Mouse (Mus musculus) monocyte, adult 5-6 weeks (primary cell): ENCODE measurements around the gene Pik3ip1. TPM values are rescaled to one million over a fixed set of nuclear protein-coding genes. Genes with fewer than 3 reads are reported as not detected.
A peak's percentile ranks its signal among the peaks of the same experiment; 100 is the strongest.

Source experiments
- ATAC-seq: fragments of 153-309, 156-312 bp; replicated peaks from 2 replicates; pipeline ENCODE4 v1.8.0; 2017; ENCODE audit warnings: mild to moderate bottlenecking; ENCODE audit not compliant: low TSS enrichment, insufficient number of reproducible peaks, severe bottlenecking, poor library complexity, low FRiP score
- total RNA-seq: library from RNA; stranded (forward); fragments of 200-1000, 200-491, 200-594 nt; gene quantifications from 3 replicates; pipeline ENCODE4 v1.2.3, GENCODE M21; 2017

Pik3ip1 gene
- total RNA-seq, 1 experiment from 2014 or later, result 17.3 TPM

DNA sequence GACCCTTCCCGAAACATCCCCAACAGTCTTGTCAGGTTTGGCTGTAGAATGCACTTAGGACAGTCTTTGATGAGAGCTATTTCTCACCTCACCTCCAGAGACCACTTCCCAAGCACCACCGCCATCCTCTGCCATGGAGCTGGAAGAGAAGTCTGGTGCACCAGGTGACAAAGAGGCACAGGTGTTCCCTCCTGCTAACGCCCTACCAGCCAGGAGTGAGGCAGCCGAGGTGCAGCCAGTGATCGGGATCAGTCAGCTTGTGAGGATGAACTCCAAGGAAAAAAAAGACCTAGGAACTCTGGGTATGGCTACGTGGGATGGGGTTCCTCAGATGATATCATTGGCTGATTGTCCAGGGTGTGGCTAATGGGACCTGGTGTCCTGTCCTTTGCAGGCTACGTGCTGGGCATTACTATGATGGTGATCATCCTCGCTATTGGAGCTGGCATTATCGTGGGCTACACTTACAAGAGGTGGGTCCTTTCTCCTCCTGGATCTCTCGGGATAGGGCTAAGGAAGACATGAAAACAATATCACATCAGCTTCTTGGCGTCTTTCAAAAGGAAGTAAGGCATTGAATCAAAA is 3.0 kb downstream of the Pik3ip1 start:
- no peak for ATAC-seq

DNA sequence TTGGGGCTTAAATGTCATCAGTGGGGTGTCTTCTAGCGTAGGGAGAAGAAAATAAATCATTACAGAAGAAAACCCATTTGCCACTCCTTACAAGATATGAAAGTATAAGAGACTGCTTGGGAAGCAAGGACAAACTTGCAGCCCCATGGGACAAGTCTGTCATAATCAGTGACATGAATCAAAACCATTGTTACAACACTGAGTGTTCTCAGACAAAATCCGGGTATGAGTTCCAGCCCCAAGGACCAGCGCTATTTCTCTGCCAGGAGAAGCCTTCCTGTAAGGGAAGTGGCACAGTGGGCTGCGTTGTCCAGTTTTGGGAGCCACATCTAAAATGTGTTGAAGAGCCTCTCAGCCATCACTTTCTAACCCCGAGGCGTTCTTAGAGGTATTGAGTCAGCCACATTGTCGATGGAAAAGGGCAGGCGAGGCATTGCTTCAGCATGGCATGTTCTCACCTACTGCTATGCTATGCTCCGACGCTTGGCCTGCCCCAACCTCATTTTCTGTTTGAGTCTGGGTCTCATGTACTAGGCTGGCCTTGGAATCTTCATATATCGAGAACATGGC is 4.0 kb downstream of the Pik3ip1 start:
- ATAC-seq, result no peak

DNA sequence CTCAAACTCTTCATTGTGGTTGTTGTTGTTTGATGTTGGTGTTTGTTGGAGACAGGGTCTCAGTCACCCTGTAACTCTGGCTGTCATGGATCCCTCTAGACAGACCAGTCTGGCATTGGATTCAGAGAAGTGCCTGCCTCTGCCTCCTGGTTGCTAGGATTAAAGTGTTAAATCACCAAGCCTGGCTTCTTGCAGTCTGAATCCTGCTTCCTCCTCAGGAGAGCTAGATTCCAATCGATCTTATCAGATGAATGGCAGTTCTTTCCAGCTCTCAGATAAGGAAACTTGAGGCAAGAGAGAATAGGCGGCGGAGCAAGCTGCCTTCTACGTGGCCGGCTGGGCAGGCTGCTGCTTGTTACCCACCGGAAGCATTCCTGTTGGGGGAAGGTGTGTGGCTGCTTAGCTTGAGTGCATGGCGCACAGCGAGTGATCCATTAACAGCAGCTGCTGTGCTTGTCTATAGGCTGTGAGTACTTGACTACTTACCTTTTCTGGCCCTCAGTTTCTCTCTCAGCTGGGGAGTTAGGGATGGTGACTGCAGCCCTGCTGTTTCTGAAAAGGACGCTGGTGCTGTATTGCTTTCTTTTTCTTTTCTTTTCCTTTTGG is 4.6 kb downstream of the Pik3ip1 start:
- no peak for ATAC-seq

DNA sequence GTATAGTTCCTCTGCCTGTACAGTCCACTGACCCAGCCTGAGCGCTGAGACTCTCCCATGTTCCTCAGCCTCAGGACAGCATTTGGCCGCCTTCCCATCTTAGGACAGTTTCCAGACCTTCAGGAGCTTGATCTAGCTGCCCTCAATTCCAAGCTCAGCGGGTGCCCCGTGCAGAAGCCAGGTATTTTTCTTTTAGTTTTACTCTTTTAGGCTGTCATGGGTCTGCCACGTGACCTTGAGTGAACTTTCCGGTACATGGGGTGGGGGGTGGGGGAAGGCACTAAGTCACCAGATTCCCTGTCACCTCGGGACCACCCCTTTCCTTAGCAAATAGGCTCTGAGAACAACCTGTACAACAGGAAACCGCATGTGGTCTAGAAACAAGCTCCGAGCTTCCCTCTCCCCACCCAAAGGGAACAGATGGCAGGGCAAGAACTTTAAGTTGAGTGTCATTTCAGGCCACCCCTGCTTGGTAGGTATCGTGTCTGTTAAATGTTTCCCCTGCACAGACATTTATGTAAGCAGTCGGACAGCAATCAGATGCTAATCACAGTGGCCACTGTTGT is 5.5 kb downstream of the Pik3ip1 start:
- no peak for ATAC-seq

DNA sequence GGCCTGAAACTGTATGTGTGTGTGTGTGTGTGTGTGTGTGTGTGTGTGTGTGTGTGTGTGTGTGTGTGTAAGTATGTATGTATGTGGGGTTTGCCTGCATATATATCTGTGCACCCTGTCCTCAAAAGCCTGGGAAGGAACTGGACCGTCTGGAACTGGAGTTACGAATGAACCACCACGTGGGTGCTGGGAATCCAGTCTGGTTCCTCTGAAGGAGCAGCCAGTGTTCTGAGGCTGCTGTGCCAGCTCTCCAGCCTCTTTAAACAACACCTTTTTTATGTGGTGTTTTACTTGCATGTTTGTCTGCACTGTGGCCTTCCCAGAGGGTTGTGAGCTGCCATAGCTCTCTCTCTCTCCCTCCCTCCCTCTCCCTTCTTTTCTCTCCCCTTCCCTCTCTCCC is 6.4 kb downstream of the Pik3ip1 start:
- no peak for ATAC-seq

DNA sequence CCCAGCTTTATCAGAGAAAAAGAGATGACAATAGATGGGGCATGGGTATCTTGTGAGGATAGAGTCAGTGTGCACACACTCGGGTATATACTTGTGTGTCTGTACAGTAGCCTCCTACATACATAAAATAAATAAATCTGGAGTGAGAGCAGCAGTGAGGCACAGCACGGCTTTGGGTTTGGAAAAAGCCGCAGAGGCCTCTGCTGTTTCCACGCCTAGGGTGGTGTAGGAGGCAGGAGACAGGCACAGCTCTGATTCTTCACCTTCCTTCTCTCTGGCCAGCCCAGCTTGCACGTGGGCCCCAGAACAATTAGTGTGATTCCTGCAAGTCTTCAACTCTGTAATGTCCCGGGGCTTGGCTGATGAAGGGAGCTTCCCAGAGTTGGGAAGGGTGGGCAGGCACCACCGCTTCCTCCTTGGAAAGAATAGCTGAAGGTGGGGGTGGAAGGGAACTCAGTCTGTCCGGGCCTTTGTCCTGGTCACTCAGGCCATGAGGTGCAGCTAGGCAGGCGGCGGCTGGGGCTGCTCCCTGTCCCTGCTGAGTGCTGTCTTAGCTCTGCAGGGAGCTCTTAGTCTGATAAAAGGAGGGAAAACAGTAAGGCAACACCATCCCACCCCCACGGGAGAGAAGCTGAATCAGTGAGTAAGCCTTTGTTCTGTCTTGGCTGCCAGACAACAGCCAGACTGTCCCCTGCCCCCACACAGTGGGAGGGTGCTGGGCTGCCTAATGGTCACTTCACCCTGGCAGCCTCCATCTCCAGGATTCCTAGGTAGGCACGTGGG is 7.2 kb downstream of the Pik3ip1 start:
- ATAC-seq, result no peak

DNA sequence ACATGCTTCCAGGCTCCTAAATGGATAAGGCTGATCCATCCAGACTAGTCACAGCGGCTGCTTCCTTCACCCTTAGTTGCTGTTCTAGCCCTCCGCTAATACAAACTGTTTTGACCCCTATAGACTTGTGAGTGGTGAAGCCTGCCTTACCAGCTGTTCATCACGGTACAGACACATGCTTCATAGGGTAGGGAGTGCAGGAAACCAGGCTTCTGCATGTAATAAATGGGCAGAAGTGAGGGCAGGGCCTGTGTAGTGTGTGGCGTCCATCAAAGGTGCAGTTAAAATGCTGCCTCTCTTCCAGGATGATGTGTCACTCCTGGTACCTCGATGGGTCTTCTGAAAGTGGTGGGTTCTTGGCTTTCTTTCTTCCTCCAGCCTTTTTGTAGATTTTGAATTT is 7.8 kb downstream of the Pik3ip1 start:
- no peak for ATAC-seq

DNA sequence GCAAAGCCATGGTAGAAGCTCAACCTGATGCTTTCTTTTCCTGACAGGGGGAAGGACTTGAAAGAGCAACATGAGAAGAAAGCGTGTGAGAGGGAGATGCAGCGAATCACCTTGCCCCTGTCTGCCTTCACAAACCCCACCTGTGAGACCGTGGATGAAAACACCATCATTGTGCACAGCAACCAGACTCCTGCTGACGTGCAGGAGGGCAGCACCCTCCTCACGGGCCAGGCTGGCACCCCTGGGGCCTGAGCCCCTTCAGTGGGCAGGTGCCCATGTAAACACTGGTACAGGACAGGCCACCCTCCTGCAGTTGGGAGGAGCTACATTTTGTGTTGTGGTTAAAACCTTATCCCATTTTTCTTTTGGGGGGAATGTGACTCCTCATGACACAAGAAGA is 11.3 kb downstream of the Pik3ip1 start:
- no peak for ATAC-seq

DNA sequence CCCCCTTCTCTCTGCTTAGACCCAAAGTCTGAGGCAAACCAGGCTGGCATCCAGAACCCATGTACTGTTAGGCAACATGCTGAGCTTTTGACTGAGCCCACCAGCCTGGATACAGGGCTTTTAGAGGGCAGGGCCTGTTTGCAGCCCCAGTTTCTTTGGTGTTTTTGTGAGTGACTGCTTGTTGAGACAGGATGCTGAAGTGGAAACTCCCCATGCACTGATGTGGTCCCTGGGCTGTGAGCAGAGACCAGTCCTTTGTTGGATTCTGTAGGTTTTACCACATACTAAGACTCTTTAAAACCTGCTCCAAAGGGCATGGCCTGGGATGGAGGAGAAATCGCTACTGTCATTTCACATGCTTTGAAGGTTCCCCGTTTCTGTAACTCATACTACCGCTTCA is 14.7 kb downstream of the Pik3ip1 start:
- ATAC-seq, result no peak

DNA sequence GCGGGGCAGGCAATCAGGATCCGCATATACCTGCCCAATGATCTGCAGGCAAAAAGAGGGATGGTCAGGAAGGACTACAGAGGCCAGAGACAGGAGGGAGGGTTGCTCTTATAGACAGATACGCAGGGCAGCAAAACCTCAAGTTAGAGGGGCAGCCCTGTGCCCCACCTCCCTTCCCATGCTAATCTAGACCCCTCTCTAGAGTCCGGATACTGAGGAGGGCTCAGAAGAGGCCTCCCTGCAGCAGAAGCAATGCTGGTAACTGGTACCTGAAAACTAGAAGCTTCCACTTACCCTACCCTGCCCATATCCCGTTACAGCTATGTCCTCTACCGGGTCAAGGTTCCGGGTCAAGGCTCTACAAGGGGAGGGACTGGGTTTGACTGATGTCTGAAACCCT is 16.1 kb downstream of the Pik3ip1 start:
- ATAC-seq, result no peak

DNA sequence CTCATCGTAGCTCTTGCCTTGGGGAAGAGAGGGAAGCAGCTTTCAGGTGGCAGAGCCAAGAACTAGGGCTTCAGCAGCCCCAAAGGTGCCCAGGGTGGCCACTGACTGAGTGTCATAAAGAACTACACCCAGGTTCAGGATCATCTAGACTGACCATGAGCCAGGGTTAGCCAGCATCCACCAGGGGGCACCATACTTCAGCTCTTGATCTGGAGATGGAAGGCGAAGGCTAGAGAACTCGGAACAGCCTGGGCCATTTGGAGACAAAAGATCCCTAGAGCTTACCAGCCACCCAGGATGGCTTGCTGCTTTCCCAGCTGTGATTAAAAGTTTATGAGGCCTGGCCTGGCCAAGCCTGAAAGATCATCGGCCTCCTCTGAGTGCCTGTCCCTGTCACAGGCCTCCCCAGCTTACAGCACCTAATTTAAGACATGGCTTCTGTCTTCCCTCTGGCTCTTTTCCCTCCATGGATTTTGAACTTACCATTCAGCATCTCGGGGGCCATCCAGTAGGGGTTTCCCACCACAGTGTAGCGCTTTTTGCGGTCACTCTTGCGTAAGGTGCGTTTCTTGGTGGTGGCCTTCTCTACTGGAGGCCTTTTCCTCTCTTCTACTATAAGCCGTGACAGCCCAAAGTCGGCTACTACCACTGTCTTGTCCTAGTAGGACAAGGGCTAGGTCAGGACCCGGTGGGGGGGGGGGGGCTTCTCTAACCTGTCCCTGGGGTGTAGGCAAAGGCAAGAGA is 17.1 kb downstream of the Pik3ip1 start:
- ATAC-seq, result peak; percentile 70

DNA sequence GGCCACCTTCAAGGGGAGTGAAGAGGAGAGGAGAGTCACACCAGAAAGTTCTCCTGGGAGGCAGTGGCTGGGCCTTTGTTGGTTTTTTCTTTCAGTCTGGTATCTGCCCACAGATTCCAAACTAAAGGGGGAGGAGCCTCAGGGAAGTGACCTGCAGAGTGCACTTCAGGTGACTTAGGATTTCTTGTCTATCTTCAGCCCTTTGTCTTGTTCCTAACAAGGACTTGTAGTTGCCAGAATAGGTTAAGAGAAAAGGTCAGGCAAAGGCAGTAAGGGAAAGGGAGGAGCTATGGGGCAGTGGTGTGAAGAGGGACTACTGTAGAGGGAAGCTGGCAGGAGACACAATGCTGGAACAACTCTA is 17.6 kb downstream of the Pik3ip1 start:
- no peak for ATAC-seq

DNA sequence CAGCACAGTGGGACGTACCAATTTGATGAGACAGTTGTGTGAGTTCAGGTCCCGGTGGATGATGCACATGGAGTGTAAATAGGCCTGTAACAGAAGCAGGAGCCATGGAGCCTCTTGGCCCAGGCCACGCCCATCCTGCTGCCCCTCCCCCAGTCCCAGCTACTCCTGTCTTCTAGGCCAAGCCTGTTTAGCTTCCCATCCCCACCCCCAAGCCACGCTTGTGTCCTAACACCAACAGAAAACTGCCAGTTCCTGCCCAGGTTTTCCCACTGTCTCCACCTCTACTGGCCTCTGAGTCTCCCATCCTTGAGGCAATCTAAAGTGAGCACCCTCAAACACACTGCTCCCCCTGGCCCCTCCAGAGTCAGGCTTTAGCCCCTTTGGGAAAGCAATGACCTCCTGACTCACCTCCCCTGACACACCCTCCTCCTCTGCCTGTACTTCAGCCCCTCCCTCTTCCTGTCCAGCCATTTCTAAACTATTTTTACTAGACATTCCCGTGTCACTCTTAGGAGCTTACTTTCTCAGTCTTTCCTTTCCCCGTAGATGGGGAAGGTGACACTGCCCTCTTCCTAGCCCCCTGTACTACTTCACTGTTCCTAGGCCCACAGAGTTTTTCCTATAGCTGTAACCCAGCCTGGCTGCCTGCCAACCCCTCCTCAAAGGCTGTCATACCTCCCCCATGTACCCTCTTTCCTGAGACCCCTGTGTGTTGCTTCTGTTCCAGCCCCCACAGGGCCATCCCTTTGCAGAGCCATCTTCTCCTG is 18.6 kb downstream of the Pik3ip1 start:
- no peak for ATAC-seq

DNA sequence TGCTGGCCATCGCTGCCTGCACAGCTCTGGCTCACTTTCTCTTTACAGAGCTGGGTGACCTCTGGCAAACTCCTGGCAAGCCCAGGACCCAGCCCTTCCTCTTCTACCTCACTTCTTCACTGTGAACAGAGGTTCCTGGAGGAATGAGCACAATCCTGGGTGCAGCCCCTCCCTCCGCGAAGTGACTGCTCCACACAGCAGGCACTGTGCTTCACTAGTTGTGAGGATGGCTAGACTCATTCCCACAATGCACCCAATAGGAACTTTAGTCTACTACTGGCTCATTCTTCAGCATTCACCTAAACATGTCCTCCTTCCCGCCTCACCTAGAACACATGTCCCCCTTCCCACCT is 19.1 kb downstream of the Pik3ip1 start:
- no peak for ATAC-seq

DNA sequence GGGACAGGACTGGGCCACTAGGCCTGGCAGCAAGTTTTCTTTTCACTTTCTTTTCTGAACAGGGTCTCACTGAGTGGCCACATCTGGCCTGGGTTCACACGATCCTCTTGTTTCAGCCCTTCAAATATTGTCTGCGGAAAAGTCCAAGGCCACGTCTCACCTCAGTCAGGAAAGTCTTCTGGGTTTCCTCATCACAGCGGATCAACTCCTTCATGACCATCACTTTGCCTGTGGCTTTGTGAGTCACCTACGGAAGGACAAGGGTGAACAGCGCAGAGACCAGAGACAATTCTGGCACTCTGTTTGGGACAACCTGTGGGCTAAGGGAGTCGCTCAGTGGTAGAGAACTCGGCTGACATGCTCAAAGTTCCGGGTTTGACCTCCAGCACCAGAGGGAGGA is 21.9 kb downstream of the Pik3ip1 start:
- ATAC-seq, result no peak

DNA sequence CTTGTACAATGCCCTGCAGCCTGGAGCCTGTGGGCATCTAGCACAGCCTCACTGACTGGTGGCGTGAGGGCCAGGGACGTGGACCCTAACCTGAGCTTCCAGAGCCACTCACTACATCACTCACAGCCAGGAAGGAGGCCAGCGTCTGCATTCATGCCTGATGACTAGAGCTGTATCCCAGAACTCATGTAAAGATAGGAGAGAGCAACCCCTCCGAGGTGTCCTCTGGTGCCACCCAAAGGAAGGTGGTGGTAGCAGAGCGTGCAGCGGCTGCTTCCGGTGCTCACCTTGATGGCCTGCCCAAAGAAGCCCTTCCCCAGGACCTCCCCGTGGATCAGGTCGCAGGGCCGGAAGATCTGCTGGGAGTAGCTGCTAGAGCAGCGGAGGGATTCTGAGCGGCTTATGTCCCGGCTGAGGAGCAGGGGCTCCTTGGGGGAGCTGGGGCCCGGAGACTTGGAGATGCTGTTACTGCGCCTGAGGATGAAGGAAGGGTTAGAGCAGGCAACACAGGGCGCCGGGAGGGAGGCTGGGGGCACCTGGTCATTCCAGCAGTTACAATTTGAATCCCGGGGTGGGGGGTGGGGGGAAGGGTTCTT is 22.9 kb downstream of the Pik3ip1 start:
- no peak for ATAC-seq

DNA sequence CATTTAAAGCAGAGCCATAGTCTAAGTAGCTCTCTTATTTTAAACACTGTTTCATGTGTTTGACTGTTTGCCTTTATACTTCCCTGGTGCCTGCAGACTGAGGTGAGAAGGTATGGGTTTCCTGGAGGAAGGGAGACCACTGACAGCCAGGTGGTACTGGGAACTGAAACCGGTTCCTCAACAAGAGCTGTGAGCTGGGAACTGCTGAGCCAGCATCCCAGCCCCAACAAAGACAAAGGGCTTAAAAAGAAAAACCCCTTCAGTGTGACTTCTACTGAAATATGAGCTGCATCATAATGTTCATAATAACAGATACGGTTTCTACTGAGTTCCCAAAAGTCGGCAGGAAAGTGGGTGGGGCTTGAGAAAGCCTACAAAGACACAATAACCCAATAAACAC is 32.7 kb downstream of the Pik3ip1 start:
- ATAC-seq, result no peak

DNA sequence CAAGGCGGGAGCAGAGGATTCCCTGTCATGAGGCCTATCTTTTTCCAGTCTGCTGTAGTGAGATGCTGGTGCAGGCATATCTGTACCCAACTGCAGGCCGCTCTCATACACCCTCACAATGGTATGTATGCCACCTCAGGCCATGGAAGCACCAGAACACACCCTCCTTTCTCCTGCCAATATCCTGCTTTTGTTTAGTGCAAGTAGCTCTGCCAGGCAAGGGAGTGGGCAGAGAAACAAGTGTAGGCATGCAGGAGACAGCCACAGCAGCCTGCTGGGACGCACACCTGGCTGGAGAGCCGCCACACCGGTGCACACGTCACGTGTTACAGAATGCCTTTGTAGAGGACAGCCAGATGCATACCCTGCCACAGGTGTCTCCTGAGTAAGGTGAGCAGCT is 36.2 kb downstream of the Pik3ip1 start:
- ATAC-seq, result no peak
